Mouse (Mus musculus) spleen, postnatal 14 days (tissue): Measurements from ENCODE around the gene Cyp11a1.
A peak's percentile ranks its signal among the peaks of the same experiment; 100 is the strongest.

ENCODE experiments used
- DNase-seq, 2 experiments: peaks; one replicate each; pipeline ENCODE4 v3.0.0; 2021 to 2022; ENCODE audit warnings: low spot score in 2 of 2

The Cyp11a1 gene

DNA sequence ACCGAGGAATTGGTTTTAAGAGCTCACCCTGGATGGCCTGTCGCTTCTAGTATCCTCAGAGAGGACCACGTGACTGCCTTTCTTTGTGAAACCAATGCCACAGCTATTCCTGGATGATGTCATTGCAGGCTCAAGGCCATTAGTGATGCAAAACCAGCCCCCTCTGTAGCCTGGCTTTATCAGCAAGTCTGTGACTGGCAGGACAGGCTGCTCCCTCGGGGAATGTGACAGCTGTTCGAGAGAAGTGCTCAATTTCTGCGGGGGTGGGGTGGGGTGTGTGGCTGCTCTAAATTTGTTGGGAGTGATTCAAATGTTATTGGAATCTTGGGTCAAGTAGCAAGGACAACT is 2.8 kb downstream of the Cyp11a1 start:
- no peak for DNase-seq

DNA sequence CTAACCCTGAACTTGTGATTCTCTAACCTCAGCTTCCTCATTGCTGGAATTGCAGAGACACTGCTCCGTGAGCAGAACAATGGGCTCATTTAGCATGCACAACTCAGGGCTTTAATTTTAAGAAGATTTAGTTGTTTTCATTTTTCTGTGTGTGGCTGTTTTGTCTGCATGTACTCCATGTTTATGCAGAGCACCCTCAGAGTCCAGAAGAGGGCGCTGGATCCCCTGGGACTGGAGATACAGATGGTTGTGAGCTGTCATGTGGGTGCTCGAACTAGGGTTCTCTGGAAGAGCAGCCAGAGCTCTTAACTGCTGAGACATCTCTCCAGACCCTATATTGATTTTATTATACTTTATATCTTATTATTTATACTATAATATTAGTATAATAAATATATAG is 3.4 kb downstream of the Cyp11a1 start:
- DNase-seq = no peak

DNA sequence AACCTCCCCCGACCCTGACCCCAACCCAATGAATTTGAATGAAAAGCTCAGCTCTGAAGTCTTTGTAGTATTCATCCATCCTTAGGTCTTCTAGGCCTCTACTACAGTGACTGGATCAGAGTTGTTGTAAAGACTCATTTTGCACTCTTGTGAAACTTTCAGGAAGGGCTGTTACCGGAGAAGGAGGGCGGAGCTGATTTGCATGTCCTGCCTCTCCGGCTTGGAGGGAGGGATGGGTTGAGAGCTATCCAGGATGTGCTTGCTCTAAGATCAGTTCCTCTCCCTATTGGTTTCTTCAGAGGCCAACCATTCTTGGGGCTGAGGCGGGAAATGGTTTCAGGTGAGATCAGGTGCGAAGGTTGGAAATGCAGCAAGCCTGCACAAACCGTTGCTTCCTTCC is 4.8 kb downstream of the Cyp11a1 start:
- no peak for DNase-seq

DNA sequence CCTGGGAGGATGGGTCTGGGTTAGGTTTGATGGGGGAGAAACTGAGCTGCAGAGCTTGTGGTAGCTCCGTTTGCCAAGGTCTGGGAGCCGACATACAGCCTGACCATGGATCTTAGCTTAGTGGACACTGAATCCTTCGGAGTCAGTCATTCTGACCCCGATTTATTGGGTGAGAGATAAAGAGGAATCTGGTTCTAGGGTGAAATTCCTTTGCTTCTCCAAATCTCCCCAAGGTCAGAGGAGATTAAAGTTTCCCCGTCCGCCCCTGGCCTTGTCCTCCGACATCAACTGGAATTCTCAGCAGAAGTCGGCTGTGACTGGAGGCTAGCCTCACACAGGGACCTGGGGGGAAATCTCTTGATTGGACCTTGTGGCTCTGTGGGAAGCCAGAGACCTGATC is 5.3 kb downstream of the Cyp11a1 start:
- no peak for DNase-seq

DNA sequence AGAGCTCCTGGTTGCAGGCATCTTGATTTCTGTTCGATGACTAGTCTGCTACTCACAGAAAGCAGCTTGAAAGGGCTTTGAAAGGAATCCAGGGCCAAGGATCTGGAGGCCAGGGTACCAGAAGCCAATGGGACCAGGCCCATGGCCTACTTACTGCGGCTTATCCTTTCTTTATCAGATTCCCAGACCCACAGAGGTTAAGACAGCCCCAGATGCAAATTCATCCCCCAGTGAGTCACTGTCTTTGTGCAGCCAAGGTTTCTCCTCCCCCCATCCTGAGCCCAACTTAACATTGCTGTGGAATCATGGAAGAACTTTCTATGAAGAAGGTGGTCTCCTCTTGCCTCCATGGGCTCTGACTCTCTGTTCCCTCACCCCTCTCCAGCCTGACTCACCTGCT is 6.3 kb downstream of the Cyp11a1 start:
- no peak for DNase-seq

DNA sequence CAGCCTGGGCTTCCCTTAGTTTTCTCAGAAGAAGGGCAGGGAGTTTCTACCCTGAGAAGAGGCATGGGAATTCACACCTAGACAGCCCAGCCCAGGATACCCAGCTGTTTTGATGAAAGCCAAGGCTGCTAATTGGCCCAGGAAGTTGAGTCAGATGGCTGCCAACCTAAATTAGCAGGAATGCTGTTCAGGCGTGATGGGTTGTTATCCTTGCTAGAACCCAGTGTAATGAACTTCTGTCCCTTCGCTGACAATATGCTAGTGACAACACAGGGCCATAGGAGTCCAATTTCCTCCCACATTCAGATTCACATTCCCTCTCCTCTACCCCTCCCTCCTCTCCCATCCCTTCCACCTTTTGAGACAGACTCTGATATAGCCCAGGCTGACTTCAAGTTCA is 6.7 kb downstream of the Cyp11a1 start:
- DNase-seq = no peak

DNA sequence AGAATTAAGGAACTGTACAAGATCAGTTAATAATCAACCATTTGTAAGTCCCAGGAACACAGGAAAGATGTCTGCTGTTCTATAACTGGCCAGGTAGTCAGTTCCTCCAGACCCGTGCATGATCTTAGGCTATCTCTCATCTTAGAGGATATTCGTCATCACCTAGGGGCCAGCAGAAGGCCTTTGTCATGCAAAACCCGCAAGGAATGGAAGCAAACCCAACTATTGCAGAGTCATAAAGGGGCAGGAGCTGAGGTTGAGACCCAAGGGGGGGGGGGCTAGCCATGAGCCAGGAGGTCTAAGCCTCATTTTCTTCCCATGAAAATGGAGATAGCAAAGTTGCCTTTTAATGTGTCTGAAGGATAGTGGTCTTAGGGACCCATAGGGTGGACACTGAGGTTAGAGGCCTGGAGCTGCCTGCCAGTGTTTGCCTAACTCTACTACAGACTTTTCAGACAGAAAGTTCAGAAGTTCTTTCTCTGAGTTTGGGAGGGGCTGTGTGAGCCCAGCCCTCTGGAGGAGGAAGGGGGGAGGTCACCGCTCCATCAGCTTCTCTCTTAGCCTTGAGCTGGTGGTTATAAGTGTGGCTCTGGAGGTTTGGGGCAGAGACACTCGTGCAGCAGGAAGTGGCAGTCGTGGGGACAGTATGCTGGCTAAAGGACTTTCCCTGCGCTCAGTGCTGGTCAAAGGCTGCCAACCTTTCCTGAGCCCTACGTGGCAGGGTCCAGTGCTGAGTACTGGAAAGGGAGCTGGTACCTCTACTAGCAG is 8.4 kb downstream of the Cyp11a1 start:
- DNase-seq = no peak

DNA sequence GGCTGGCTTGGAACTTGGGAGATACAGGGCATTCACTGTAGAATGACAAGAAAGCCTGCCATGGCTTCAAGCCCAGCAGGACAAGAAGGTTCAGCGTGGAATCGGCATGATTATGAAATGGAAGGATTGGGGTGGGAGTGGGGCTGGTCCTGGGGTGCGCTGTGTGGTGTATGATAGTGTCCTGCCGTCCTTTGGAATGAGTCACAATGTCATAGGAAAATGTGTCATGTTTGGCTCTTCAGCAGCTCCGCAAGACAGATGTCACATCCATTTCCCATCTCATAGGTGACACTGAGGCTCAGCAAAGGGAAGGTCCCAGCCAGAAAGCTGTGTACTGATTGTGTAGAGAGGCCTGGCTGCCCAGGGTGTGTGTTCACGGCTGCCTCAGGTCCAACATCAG is 9.6 kb downstream of the Cyp11a1 start:
- DNase-seq = no peak

DNA sequence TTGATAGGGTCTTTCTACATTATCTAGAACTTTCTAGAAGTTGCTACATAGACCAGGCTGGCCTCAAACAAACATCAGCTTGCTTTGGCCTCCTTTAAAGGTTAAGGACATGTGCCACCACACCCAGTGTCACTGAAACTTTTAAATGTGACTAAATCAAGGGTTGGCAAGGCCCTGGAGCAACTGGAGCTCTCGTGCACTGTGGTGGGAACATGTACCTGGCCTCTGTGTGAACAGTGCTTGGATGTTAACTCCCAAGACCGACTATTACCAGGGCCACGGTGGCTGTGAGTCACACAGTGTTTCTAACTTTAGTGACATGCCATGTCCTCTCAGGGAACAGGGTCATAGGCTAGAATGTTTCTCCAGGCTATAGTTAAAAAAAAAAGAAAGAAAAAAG is 10.8 kb downstream of the Cyp11a1 start:
- DNase-seq = no peak

DNA sequence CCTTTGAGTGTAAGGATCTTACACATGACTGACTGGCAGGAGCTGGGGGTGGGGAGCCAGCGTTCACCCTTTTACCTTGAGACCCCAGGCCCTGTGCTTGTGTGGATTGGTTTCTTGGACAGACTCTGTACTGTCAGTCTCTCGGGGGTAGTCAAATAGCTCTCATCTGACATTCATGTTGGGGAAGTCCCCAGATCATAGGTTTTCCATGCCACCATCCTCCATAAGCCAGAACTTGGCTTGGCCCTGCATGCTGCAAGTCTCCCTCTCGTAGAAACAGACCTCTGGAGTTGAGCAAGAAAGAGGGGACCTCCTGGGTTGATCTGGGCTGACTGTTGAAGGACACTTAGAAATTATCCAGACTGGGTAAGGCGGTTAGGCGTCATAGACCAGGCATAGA is 12.2 kb downstream of the Cyp11a1 start:
- DNase-seq = no peak

DNA sequence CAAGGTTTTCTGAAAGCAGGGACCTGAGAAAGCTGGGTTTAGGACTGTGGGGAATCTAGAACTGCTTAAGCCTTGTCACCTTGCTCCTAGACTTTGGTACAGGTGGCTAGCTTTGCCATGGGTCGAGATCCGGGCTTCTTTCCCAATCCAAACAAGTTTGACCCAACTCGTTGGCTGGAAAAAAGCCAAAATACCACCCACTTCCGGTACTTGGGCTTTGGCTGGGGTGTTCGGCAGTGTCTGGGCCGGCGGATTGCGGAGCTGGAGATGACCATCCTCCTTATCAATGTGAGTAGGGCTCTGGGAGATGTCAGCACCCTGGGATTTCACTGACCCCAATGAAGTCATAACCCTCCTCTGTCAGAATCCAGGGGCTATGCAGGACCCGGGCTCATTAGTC is 19.8 kb downstream of the Cyp11a1 start:
- DNase-seq = no peak

DNA sequence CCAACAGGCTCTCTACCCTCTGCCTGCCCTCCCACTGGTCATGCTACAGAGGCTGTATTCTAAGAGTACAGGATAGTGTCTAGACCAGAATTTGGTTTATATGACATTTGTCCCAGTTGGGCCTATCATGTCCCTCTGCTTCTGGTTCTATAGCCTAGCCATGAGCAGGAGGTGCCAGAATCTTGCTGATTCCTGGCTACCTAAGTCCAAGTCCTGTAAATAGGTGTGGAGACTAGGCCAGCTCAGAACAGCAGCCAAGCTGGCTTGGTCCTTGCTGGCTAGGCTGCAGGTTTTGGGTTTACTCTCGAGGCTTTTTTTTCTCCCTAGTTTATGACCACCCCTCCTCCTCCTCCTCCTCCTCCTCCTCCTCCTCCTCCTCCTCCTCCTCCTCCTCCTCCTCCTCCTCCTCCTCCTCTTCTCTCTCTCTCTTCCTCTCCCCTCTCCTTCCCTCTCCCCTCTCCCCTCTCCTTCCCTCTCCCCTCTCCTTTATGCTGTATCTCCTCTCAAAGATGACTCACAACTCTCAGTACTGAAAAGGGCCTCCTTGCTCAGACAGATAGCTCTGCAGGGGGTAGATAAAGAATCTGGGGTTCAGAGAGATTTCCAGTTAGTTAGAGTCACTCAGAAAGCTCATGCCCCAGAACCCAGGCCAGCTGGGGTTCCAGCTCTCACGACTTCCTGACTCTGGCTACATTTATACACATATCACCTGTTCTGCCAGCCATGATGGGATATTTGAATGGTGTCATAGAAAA is 21.4 kb downstream of the Cyp11a1 start:
- no peak for DNase-seq

DNA sequence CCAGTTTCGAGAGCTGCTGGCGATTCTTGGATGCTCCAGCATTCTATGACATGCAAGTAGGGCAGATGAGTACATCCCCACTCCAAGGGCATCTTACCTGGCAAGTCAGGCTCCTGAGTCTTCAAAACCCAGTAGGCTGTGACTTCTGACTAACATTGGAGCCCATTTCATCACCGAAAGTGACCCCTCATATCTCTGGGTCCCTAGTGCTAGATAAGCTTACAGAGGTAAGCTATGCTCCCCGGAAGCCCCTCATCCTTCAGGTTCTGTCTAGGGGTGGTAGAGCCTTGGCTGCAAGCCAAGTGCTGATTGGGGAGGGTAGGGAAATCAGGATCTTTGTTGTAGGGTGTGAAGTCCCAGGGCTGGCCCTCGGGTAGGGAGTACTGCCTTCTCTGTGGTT is 22.6 kb downstream of the Cyp11a1 start:
- no peak for DNase-seq

DNA sequence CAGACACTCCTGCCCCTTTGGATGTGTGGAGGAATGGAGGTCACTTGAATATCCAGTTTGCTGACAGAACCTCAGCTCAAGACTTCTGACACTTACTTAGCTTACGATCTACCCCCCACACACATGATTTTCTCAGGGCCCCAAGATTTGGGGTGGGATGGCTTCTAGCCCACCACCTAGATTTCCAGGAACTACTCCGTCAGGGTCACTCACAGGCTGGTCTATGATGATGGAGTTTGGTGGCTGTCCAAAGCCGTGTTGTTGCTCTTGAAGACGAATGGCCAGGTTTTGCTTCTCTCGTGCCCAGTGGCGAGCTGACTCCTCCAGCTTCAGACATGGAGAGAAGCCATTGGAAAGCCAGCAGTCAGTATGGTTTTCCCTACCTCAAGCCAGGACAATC is 23.4 kb downstream of the Cyp11a1 start:
- DNase-seq = no peak

DNA sequence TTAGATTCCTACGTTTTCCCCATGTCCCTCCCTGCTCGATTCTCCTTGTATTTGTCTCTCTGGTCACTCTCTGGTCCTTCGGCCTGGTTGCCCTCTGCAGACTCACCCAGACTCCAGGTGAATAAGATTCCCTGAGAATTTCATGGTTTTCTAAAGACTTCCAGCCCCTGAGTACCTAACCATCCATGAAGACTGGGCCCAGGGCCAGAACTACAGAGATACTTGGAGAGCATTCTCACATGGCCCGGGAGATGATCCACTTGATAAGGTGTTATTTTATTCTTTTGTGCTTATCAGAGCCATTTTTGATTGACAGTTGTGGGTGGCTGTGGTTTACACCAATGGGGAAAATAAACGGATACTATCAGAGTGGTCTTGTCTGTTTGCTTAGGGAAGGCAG is 25.7 kb downstream of the Cyp11a1 start:
- no peak for DNase-seq

DNA sequence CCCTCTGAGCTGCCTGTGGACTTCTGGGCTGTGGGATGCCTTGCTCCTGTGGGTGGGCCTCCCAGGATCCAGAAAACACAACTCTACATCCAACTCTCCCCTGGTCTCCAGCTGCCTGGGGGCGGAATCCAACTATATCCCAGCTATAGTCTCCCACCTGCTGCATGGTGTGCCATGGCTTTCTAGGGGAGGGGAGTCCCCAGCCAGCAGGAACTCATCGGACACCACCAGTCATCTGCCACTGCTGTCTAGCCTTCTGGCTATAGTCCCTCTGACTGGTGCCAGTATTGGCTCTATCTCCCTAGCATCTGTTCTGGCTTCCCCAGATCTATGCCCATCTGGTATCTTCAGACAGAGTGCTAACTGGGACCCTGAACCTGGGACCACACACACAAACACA is 29.3 kb downstream of the Cyp11a1 start:
- no peak for DNase-seq

DNA sequence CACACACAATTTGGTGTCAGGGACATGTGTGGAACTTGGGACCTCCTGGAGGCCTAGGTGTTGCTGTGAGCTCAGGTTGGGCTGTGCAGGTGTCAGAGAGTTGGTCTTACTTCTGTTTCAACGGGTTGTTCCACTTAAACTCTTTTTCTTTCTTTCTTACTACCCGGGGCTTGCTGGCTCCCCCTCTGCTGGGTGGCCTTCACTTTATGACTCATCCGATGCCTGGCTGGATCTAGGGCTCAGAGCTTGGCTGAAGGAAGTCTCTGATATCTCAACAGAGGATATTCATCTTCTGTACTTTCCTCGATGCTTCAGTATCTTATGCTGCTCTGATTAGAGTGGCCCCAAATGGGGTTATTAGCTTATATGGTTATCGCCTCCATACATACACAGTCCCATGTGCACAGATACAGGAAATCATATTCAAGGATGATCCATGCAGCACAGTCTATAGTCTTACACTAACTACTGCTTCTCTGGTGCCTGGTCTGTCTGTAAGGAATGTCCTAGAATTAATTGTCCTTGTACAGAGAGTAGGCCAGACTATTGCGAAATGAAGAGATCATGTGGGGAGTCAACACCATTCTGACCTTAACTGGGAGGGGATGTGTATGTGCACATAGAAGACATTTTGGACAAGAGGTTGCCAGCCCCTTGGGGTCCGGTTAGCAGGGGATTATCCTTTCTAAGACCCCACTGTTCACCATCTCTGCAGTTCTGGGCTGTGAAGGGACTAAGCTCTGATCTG is 29.9 kb downstream of the Cyp11a1 start:
- DNase-seq = no peak

DNA sequence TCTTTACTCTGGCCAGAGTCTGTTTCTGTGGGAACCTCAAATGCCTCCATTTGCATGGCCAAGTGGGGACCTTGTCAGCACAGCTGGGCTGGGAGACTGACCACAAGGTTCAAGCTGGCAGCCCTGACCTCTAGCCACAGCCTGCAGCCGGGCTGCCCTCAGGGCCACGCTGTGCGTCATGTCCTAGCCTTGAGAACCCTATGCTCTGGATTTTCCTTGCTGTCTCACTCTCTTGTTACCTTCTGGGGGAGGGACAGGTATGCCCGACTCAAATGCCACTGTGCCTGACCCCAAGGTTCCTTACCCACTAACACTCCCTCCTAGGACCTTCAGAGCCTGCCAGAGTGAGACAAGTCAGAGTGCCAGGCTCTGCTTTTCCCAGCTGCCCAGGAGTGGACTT is 30.8 kb downstream of the Cyp11a1 start:
- DNase-seq = no peak

DNA sequence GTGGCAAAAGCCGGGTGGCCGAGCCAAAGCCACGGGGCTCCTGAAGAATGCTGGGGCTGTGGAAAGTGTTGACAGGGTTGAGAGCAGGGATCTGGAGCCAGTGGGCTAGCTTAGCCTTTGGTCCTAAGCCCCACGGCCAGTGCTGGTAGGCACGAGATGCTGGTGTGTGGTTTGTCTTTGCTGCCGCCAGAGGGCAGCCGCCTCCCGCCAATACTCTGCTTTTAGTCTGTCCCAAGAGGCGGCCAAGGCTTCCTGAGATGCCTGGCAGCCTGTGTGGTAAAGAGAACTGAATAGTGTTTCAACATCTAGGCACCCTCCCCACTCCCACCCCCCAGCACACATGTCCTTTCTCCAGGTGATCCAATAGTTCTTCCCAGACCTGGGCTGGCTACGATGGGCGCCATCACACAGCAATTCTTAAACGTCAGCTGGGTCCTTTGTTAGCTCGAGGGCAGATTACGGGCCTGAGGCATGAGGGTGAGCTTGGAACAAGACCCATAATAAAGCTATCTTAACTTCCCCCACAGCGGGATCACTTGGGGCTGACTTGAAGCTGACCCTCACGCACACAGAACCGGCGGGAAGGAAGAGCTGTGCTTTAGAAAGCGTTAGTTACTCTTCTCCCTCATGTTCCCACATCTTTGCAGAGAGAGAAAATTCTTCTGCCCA is 32.4 kb downstream of the Cyp11a1 start:
- DNase-seq = peak; percentile 25 to 55

DNA sequence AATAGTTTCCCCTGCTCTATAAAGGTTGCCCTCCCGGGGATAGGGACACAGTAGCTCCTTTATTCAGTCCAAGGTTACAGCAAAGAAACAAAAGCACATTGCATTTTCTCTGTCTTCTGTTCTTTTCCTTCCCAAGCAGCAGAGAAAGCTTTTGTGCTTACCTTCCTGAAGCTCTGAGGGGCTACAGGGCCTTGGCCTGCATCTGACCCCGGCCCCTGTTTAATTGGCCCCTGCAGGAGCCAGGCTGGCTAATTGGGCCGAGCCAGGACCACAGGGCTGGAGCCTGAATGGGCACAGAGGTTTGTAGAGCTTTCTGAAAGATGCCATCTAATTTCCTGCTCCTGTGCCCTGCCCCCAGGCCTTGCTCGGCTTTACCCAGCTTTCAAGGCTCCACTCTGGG is 34.8 kb downstream of the Cyp11a1 start:
- DNase-seq = no peak

DNA sequence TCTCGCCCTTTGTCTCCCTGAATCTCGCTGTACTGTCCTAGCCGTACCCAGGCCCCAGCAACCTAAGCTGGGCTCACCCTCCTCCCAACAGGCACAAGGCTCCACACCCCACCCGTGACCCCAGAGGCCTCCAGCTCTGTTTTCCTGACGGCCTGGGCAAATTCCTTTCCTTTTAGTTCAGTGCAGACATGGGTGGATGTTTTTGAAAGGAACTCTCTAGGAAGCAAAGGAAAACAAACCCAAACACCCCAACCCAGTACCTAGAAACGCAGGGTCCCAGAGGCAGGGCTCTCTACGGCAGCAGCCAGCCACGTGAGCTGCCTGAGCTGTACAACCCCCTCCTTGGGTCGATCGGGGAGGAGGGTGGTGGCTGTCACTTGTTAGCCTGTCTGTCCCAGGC is 36.2 kb downstream of the Cyp11a1 start:
- no peak for DNase-seq

DNA sequence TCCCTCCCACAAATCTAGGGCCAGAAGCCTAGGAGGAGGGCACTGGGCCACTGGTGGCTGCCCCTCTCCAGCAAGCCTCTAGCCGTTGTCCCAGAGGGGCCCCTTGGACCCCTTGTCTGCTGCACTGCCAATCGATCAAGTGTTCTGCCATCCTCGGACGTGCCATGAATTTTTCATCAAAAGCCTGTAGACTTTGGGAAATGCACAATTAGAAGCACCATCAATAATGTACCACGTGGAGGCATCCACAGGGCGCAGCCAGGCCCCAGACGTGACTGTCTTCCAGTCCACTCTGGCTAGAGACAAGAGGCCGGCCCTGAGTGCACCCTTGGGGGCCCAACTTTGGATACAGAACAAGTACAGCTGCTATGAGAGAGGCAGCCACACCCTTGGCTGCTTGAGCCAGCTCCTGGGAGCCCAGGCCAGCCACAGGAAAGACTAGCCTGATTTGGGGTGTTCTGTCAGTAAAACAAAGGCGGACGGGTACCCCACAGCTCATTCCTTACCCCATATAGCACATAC is 37.3 kb downstream of the Cyp11a1 start:
- DNase-seq = no peak
